Mouse (Mus musculus): Measurements from ENCODE around the gene Rbfox2. TPM values are rescaled to one million over a fixed set of nuclear protein-coding genes. Genes with fewer than 3 reads are reported as not detected.

Rbfox2 gene
- polyA plus RNA-seq, 1 experiment, result 78.3 TPM

- no peaks in the 10 kb centered on the region for H3K9me3 ChIP-seq (replicated peaks; ENCODE audit: control insufficient read depth, insufficient read depth, low read length, poor library complexity, severe bottlenecking)
- TF ChIP-seq CTCF (IDR thresholded peaks at IDR 0.05; ENCODE audit: low read depth, low read length) (no peak), EP300 (IDR thresholded peaks at IDR 0.05; ENCODE audit: insufficient read depth, low read depth, low read length) (no peak), POLR2A (IDR thresholded peaks at IDR 0.05; ENCODE audit: insufficient read depth, low read length) (no peak)
- no peak overlapping the region for H3K9ac ChIP-seq (ENCODE audit: low read depth, poor library complexity, severe bottlenecking)
- H3K36me3 ChIP-seq (ENCODE audit: control insufficient read depth, insufficient read depth, low read length, poor library complexity, severe bottlenecking), result 0 out of 2 replicates have a peak, but pooled peaks cover 2% of the 10 kb centered on the region
- H3K27ac ChIP-seq (ENCODE audit: insufficient read depth, low read length), result no peak overlapping the region
- peaks cover 5% of the 10 kb centered on the region for H3K4me1 ChIP-seq (ENCODE audit: control insufficient read depth, insufficient read depth, low read length)
- H3K4me3 ChIP-seq (ENCODE audit: low read depth, low read length), result no peak overlapping the region
- no peaks in the 10 kb centered on the region for H3K27me3 ChIP-seq (ENCODE audit: control insufficient read depth, insufficient read depth, low read length, poor library complexity, severe bottlenecking)
Observed at GRCm38 (mm10) chr15:77115456-77115855, 191.3 kb downstream of the Rbfox2 start.

- Histone ChIP-seq H3K27ac (ENCODE audit: insufficient read depth, low read length) (peak overlapping the region; percentile 18), H3K27me3 (ENCODE audit: control insufficient read depth, insufficient read depth, low read length, poor library complexity, severe bottlenecking) (no peaks in the 10 kb centered on the region), H3K4me1 (ENCODE audit: control insufficient read depth, insufficient read depth, low read length) (peaks cover 7% of the 10 kb centered on the region), H3K36me3 (ENCODE audit: control insufficient read depth, insufficient read depth, low read length, poor library complexity, severe bottlenecking) (no peaks in the 10 kb centered on the region), H3K4me3 (ENCODE audit: low read depth, low read length) (peak overlapping the region; percentile 17; the same call in 1 of the 2 replicates), H3K9ac (ENCODE audit: low read depth, poor library complexity, severe bottlenecking) (0 out of 2 replicates have a peak overlapping the region, but pooled peaks have one; percentile 0), H3K9me3 (replicated peaks; ENCODE audit: control insufficient read depth, insufficient read depth, low read length, poor library complexity, severe bottlenecking) (no peaks in the 10 kb centered on the region)
- no peak for TF ChIP-seq CTCF (IDR thresholded peaks at IDR 0.05; ENCODE audit: low read depth, low read length)
- TF ChIP-seq POLR2A (IDR thresholded peaks at IDR 0.05; ENCODE audit: insufficient read depth, low read length), result no peak
- TF ChIP-seq EP300 (IDR thresholded peaks at IDR 0.05; ENCODE audit: insufficient read depth, low read depth, low read length), result peak; percentile 30; the same call in 1 of the 2 replicates
Observed at GRCm38 (mm10) chr15:77113591-77113990, 193.2 kb downstream of the Rbfox2 start.

- H3K4me3 ChIP-seq (ENCODE audit: low read depth, low read length), result no peak overlapping the region
- no peak for TF ChIP-seq EP300 (IDR thresholded peaks at IDR 0.05; ENCODE audit: insufficient read depth, low read depth, low read length)
- TF ChIP-seq POLR2A (IDR thresholded peaks at IDR 0.05; ENCODE audit: insufficient read depth, low read length), result no peak
- TF ChIP-seq CTCF (IDR thresholded peaks at IDR 0.05; ENCODE audit: low read depth, low read length), result no peak
Observed at GRCm38 (mm10) chr15:77112378-77112777, 194.4 kb downstream of the Rbfox2 start.

GRCm38 (mm10) chr15:77111924-77112323, 194.9 kb downstream of the Rbfox2 start:
- Histone ChIP-seq H3K9ac (ENCODE audit: low read depth, poor library complexity, severe bottlenecking) (no peak overlapping the region), H3K27me3 (ENCODE audit: control insufficient read depth, insufficient read depth, low read length, poor library complexity, severe bottlenecking) (no peaks in the 10 kb centered on the region), H3K4me3 (ENCODE audit: low read depth, low read length) (no peak overlapping the region), H3K27ac (ENCODE audit: insufficient read depth, low read length) (no peak overlapping the region), H3K36me3 (ENCODE audit: control insufficient read depth, insufficient read depth, low read length, poor library complexity, severe bottlenecking) (no peaks in the 10 kb centered on the region; the same call in 1 of the 2 replicates), H3K4me1 (ENCODE audit: control insufficient read depth, insufficient read depth, low read length) (peaks cover 7% of the 10 kb centered on the region), H3K9me3 (replicated peaks; ENCODE audit: control insufficient read depth, insufficient read depth, low read length, poor library complexity, severe bottlenecking) (no peaks in the 10 kb centered on the region)
- no peak for TF ChIP-seq EP300 (IDR thresholded peaks at IDR 0.05; ENCODE audit: insufficient read depth, low read depth, low read length)
- TF ChIP-seq POLR2A (IDR thresholded peaks at IDR 0.05; ENCODE audit: insufficient read depth, low read length), result no peak
- no peak for TF ChIP-seq CTCF (IDR thresholded peaks at IDR 0.05; ENCODE audit: low read depth, low read length)

More at GRCm38 (mm10) chr15:77112378-77112777, 194.4 kb downstream of the Rbfox2 start:
- H3K27me3 ChIP-seq (ENCODE audit: control insufficient read depth, insufficient read depth, low read length, poor library complexity, severe bottlenecking), result no peaks in the 10 kb centered on the region
- H3K27ac ChIP-seq (ENCODE audit: insufficient read depth, low read length), result no peak overlapping the region
- no peaks in the 10 kb centered on the region for H3K9me3 ChIP-seq (replicated peaks; ENCODE audit: control insufficient read depth, insufficient read depth, low read length, poor library complexity, severe bottlenecking)
- peaks cover 7% of the 10 kb centered on the region for H3K4me1 ChIP-seq (ENCODE audit: control insufficient read depth, insufficient read depth, low read length)
- H3K36me3 ChIP-seq (ENCODE audit: control insufficient read depth, insufficient read depth, low read length, poor library complexity, severe bottlenecking), result no peaks in the 10 kb centered on the region; the same call in 1 of the 2 replicates
- no peak overlapping the region for H3K9ac ChIP-seq (ENCODE audit: low read depth, poor library complexity, severe bottlenecking)

- peaks cover 8% of the 10 kb centered on the region for H3K4me1 ChIP-seq (ENCODE audit: control insufficient read depth, insufficient read depth, low read length)
- H3K27ac ChIP-seq (ENCODE audit: insufficient read depth, low read length), result no peak overlapping the region
- no peaks in the 10 kb centered on the region; the same call in 1 of the 2 replicates for H3K36me3 ChIP-seq (ENCODE audit: control insufficient read depth, insufficient read depth, low read length, poor library complexity, severe bottlenecking)
- no peaks in the 10 kb centered on the region for H3K9me3 ChIP-seq (replicated peaks; ENCODE audit: control insufficient read depth, insufficient read depth, low read length, poor library complexity, severe bottlenecking)
- H3K4me3 ChIP-seq (ENCODE audit: low read depth, low read length), result no peak overlapping the region
- TF ChIP-seq POLR2A (IDR thresholded peaks at IDR 0.05; ENCODE audit: insufficient read depth, low read length) (no peak), CTCF (IDR thresholded peaks at IDR 0.05; ENCODE audit: low read depth, low read length) (no peak), EP300 (IDR thresholded peaks at IDR 0.05; ENCODE audit: insufficient read depth, low read depth, low read length) (no peak)
- H3K27me3 ChIP-seq (ENCODE audit: control insufficient read depth, insufficient read depth, low read length, poor library complexity, severe bottlenecking), result no peaks in the 10 kb centered on the region
- no peak overlapping the region for H3K9ac ChIP-seq (ENCODE audit: low read depth, poor library complexity, severe bottlenecking)
Observed at GRCm38 (mm10) chr15:77110452-77110851, 196.4 kb downstream of the Rbfox2 start.

GRCm38 (mm10) chr15:77107169-77107908, 199.5 kb downstream of the Rbfox2 start:
- TF ChIP-seq POLR2A (IDR thresholded peaks at IDR 0.05; ENCODE audit: insufficient read depth, low read length) (no peak), EP300 (IDR thresholded peaks at IDR 0.05; ENCODE audit: insufficient read depth, low read depth, low read length) (no peak), CTCF (IDR thresholded peaks at IDR 0.05; ENCODE audit: low read depth, low read length) (no peak)
- Histone ChIP-seq H3K27ac (ENCODE audit: insufficient read depth, low read length) (no peak overlapping the region), H3K9ac (ENCODE audit: low read depth, poor library complexity, severe bottlenecking) (no peak overlapping the region), H3K36me3 (ENCODE audit: control insufficient read depth, insufficient read depth, low read length, poor library complexity, severe bottlenecking) (no peaks in the 10 kb centered on the region; the same call in 1 of the 2 replicates), H3K4me3 (ENCODE audit: low read depth, low read length) (no peak overlapping the region), H3K4me1 (ENCODE audit: control insufficient read depth, insufficient read depth, low read length) (peaks cover 8% of the 10 kb centered on the region), H3K9me3 (replicated peaks; ENCODE audit: control insufficient read depth, insufficient read depth, low read length, poor library complexity, severe bottlenecking) (no peaks in the 10 kb centered on the region), H3K27me3 (ENCODE audit: control insufficient read depth, insufficient read depth, low read length, poor library complexity, severe bottlenecking) (no peaks in the 10 kb centered on the region)
